Comparison of ENCODE assay signal across 7 mouse cellular contexts in the genomic region with DNA sequence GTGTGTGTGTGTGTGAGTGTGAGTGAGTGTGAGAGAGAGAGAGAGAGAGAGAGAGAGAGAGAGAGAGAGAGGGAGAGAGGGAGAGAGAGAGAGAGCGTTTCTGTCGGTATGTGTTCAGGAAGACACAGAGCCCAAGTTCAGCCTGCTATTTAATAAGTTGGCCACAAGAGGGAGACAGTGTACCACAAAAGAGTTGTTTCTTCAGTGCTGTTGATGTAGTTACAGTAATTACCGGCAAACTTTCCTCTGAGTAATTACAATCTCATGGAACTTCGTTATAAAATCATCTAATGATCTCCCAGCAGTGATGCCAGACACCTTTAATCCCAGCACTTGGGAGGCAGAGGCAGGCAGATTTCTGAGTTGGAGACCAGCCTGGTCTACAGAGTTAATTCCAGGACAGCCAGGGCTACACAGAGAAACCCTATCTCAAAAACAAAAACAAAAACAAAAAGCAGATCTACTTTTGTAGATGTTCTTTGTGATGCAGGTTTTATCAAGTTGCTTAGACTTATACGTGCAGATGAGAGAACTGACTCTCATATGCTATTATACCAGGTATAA. TPM values are rescaled to one million over a fixed set of nuclear protein-coding genes. Genes with fewer than 3 reads are reported as not detected.
DNase-seq lines count a peak whose midpoint lies in the region; ATAC-seq and TF ChIP-seq lines count a peak whose summit lies in the region.

No protein-coding gene starts in this region.

- no peaks in the 10 kb centered on the region for H3K79me2 ChIP-seq in CH12.LX (replicated peaks; ENCODE audit: control insufficient read depth, extremely low read depth, insufficient read depth, poor library complexity, severe bottlenecking)

- peak; percentile 93 for DNase-seq in CH12.LX (ENCODE audit: extremely low read depth)
- peak; percentile 75 for DNase-seq in T-cell, adult 2 months (ENCODE audit: low spot score)
- peak; percentile 57 for DNase-seq in embryonic facial prominence, embryonic 10.5 days (ENCODE audit: low spot score)
- DNase-seq in heart, postnatal 0 days (ENCODE audit: low spot score) = peak; percentile 89
- DNase-seq in kidney, postnatal 4 days = peak; percentile 43 to 56
- DNase-seq in lung, adult 18-20 months = peak; percentile 25 to 61

- no peak for TF ChIP-seq EP300 in CH12.LX (IDR thresholded peaks at IDR 0.05; ENCODE audit: low read length)
- no peak for TF ChIP-seq EP300 in heart, postnatal 0 days (IDR thresholded peaks at IDR 0.05; ENCODE audit: low read depth)

- H3K4me3 ChIP-seq in CH12.LX (replicated peaks in 1 of 3; ENCODE audit: low read depth in 2 of 3, low read length in 2 of 3, poor library complexity in 1 of 3) = no peak overlapping the region
- no peak overlapping the region for H3K4me3 ChIP-seq in embryonic facial prominence, embryonic 10.5 days
- no peak overlapping the region for H3K4me3 ChIP-seq in heart, postnatal 0 days (ENCODE audit: low read depth, low read length)

- dilution Hi-C loops in CH12.LX (cut with MboI; ENCODE audit: extremely low pct_ligation_motif_present, extremely low pct_unique_long_range_greater_than_20kb, low sequenced_read_pairs) = no loop called here

- no peaks in the 10 kb centered on the region for H3K36me3 ChIP-seq in CH12.LX (replicated peaks in 1 of 2; ENCODE audit: control insufficient read depth in 1 of 2, insufficient read depth in 1 of 2, low read length in 1 of 2)
- H3K36me3 ChIP-seq in embryonic facial prominence, embryonic 10.5 days (replicated peaks) = no peaks in the 10 kb centered on the region
- H3K36me3 ChIP-seq in heart, postnatal 0 days (replicated peaks; ENCODE audit: control insufficient read depth, insufficient read depth, low read length) = peaks cover 13% of the 10 kb centered on the region

- no peak overlapping the region; the same call in 1 of the 2 replicates for H3K9ac ChIP-seq in CH12.LX (ENCODE audit: insufficient read depth, low read depth)
- H3K9ac ChIP-seq in heart, postnatal 0 days (replicated peaks; ENCODE audit: low read depth, low read length) = no peak overlapping the region

- TF ChIP-seq CTCF in CH12.LX (conservative IDR thresholded peaks at IDR 0.05 in 1 of 2, IDR thresholded peaks at IDR 0.05 in 1 of 2; ENCODE audit: low read depth in 2 of 2, low read length in 2 of 2) = peak; percentile 66 to 94
- TF ChIP-seq CTCF in heart, postnatal 0 days (IDR thresholded peaks at IDR 0.05; ENCODE audit: low read depth) = peak; percentile 90

- peak; percentile 72 for ATAC-seq in heart, postnatal 0 days (ENCODE audit: insufficient read depth, low read depth)
- peak; percentile 95 for ATAC-seq in neutrophil, adult 5-6 weeks (ENCODE audit: extremely low read depth, insufficient number of reproducible peaks, low FRiP score, poor library complexity, severe bottlenecking)

- peak overlapping the region; percentile 52 for H3K4me2 ChIP-seq in CH12.LX (ENCODE audit: insufficient read depth, low read depth, poor library complexity, severe bottlenecking)
- peak overlapping the region; percentile 25; the same call in 1 of the 2 replicates for H3K4me2 ChIP-seq in heart, postnatal 0 days (ENCODE audit: low read depth, low read length)

- no peak overlapping the region for H3K27ac ChIP-seq in CH12.LX (ENCODE audit: insufficient read depth, low read depth)
- H3K27ac ChIP-seq in embryonic facial prominence, embryonic 10.5 days (replicated peaks) = 0 out of 2 replicates have a peak overlapping the region, but pooled peaks have one; percentile 0
- H3K27ac ChIP-seq in heart, postnatal 0 days (ENCODE audit: low read depth) = peak overlapping the region; percentile 33; the same call in 1 of the 2 replicates

- no peak for TF ChIP-seq POLR2A in CH12.LX (IDR thresholded peaks at IDR 0.05; ENCODE audit: low read depth, low read length)

- peak; percentile 93 for TF ChIP-seq RAD21 in CH12.LX (IDR thresholded peaks at IDR 0.05; ENCODE audit: low read depth, low read length)

- no peaks in the 10 kb centered on the region for H3K9me3 ChIP-seq in CH12.LX (replicated peaks; ENCODE audit: low read length)
- no peaks in the 10 kb centered on the region for H3K9me3 ChIP-seq in embryonic facial prominence, embryonic 10.5 days
- no peaks in the 10 kb centered on the region for H3K9me3 ChIP-seq in heart, postnatal 0 days (replicated peaks; ENCODE audit: control insufficient read depth, low read length)

- in situ Hi-C loops in CH12.LX (cut with MboI; ENCODE audit: low pct_ligation_motif_present, low pct_unique_long_range_greater_than_20kb, low sequenced_read_pairs) = loop anchor here (25.0 kb wide), 1 partner anchor 207 kb away; a partner anchor contains a TSS

- H3K27me3 ChIP-seq in CH12.LX (replicated peaks) = no peaks in the 10 kb centered on the region
- H3K27me3 ChIP-seq in embryonic facial prominence, embryonic 10.5 days (replicated peaks; ENCODE audit: low read depth, poor library complexity, severe bottlenecking) = no peaks in the 10 kb centered on the region
- H3K27me3 ChIP-seq in heart, postnatal 0 days (ENCODE audit: control insufficient read depth, insufficient read depth, low read length) = no peaks in the 10 kb centered on the region

- H3K4me1 ChIP-seq in CH12.LX (ENCODE audit: control insufficient read depth in 1 of 2, insufficient read depth in 2 of 2) = peaks cover 0 to 5% of the 10 kb centered on the region in 2 experiments; a peak in 3 of 4 replicates
- H3K4me1 ChIP-seq in embryonic facial prominence, embryonic 10.5 days = 0 out of 2 replicates have a peak, but pooled peaks cover 3% of the 10 kb centered on the region
- H3K4me1 ChIP-seq in heart, postnatal 0 days (ENCODE audit: control insufficient read depth, insufficient read depth) = peaks cover 3% of the 10 kb centered on the region; the same call in 1 of the 2 replicates

- WGBS in embryonic facial prominence, embryonic 10.5 days = 10% methylated on average over 5 of the region's 5 CpGs
- WGBS in heart, postnatal 0 days = 6% methylated on average over 5 of the region's 5 CpGs

TF ChIP-seq in CH12.LX, 34 proteins besides CTCF, POLR2A, EP300 and RAD21:
- TF ChIP-seq TBP (conservative IDR thresholded peaks at IDR 0.05; ENCODE audit: low read depth, low read length) = 0 out of 2 replicates have a peak, but pooled peaks have one; percentile 31
- TF ChIP-seq NELFE (IDR thresholded peaks at IDR 0.05; ENCODE audit: low read depth, low read length) = peak; percentile 52; the same call in 1 of the 2 replicates
- TF ChIP-seq E2F4 (IDR thresholded peaks at IDR 0.05; ENCODE audit: insufficient replicate concordance, low read depth, low read length) = 0 out of 2 replicates have a peak, but pooled peaks have one; percentile 17
- TF ChIP-seq JUND (conservative IDR thresholded peaks at IDR 0.05; ENCODE audit: low read depth, low read length) = peak; percentile 61
- peak; percentile 38; the same call in 1 of the 2 replicates for TF ChIP-seq HCFC1 (IDR thresholded peaks at IDR 0.05; ENCODE audit: low read depth, low read length)
- peak; percentile 46; the same call in 1 of the 2 replicates for TF ChIP-seq SIN3A (IDR thresholded peaks at IDR 0.05; ENCODE audit: low read length)
- TF ChIP-seq IRF4 (IDR thresholded peaks at IDR 0.05; ENCODE audit: low read depth, low read length) = peak; percentile 35
- TF ChIP-seq MEF2A (IDR thresholded peaks at IDR 0.05; ENCODE audit: borderline replicate concordance, low read depth, low read length) = 0 out of 2 replicates have a peak, but pooled peaks have one; percentile 16
- TF ChIP-seq GABPA (IDR thresholded peaks at IDR 0.05; ENCODE audit: insufficient replicate concordance, low read depth, low read length) = no peak
- TF ChIP-seq POLR2AphosphoS2 (IDR thresholded peaks at IDR 0.05; ENCODE audit: low read depth, low read length) = no peak
- peak; percentile 49; the same call in 1 of the 2 replicates for TF ChIP-seq MAX (IDR thresholded peaks at IDR 0.05; ENCODE audit: low read length)
- no peak for TF ChIP-seq UBTF (IDR thresholded peaks at IDR 0.05; ENCODE audit: low read depth, low read length)
- TF ChIP-seq NRF1 (IDR thresholded peaks at IDR 0.05; ENCODE audit: low read depth, low read length) = 0 out of 2 replicates have a peak, but pooled peaks have one; percentile 17
- TF ChIP-seq SMC3 (IDR thresholded peaks at IDR 0.05; ENCODE audit: low read depth, low read length) = peak; percentile 80

RNA-seq across cellular contexts. Expression of a gene that starts 21.3 kb away (rescaled TPM):
- not detected in 2 replicates for total RNA-seq in CH12.LX (2012; rRNA removed)
- total RNA-seq in CH12.LX (2014; rRNA removed) = 0.38 and 0.46 TPM in 2 replicates
- 0.17 TPM in 1 of 2 replicates, not detected in the other for polyA plus RNA-seq in CH12.LX (2012; ENCODE audit: insufficient read length, low read depth)
- polyA plus RNA-seq in embryonic facial prominence, embryonic 10.5 days (2016; fragmentation: Nextera tagmentation; extraction: Ambion mirVana) = 13.8 and 14.5 TPM in 2 replicates
- 55.2 and 58.1 TPM in 2 replicates for total RNA-seq in heart, postnatal 0 days (2014; rRNA removed; ENCODE audit: low replicate concordance)
- 58.4 and 59.5 TPM in 2 replicates for polyA plus RNA-seq in heart, postnatal 0 days (2015; fragmentation: Nextera tagmentation; extraction: Ambion mirVana)
- total RNA-seq in neutrophil, adult 5-6 weeks (2017) = 1.5 and 2.8 TPM in 2 replicates

RNA-seq across cellular contexts. Expression of a gene that starts 30.1 kb away (rescaled TPM):
- 2.6 and 3.9 TPM in 2 replicates for total RNA-seq in CH12.LX (2012; rRNA removed)
- total RNA-seq in CH12.LX (2014; rRNA removed) = 12.1 and 13.6 TPM in 2 replicates
- polyA plus RNA-seq in CH12.LX (2012; ENCODE audit: insufficient read length, low read depth) = 4.3 and 5.9 TPM in 2 replicates
- 14.8 and 18.5 TPM in 2 replicates for polyA plus RNA-seq in embryonic facial prominence, embryonic 10.5 days (2016; fragmentation: Nextera tagmentation; extraction: Ambion mirVana)
- 32.3 and 78.2 TPM in 2 replicates for total RNA-seq in heart, postnatal 0 days (2014; rRNA removed; ENCODE audit: low replicate concordance)
- 26.5 and 28.5 TPM in 2 replicates for polyA plus RNA-seq in heart, postnatal 0 days (2015; fragmentation: Nextera tagmentation; extraction: Ambion mirVana)
- 36.7 and 37.8 TPM in 2 replicates for total RNA-seq in neutrophil, adult 5-6 weeks (2017)

Comparison
In these comparisons a context has a peak if more than half of its experiments do, and no peak if none do; other contexts are left out.
1. DNase-seq: peak in every context shown above with its lines; median percentile 93 in CH12.LX; 89 in heart, postnatal 0 days; 75 in T-cell, adult 2 months; 57 in embryonic facial prominence, embryonic 10.5 days; 50 in kidney, postnatal 4 days; 43 in lung, adult 18-20 months.
2. RNA of a gene that starts 21.3 kb away (total RNA-seq): 55.2 to 58.1 TPM in heart, postnatal 0 days; 1.5 to 2.8 TPM in neutrophil, adult 5-6 weeks and 0.38 to 0.46 TPM in CH12.LX; every median in the first group is over 10 times any median in the second.